Mouse (Mus musculus): ENCODE measurements at regions not wholly inside any gene's neighbourhood (a gene's known extent, or its start where the extent isn't known, plus 50 kb on each side); places are given as distances from the start of the nearest gene placed in this dataset.
A peak's percentile ranks its signal among the peaks of the same experiment; 100 is the strongest.

DNA sequence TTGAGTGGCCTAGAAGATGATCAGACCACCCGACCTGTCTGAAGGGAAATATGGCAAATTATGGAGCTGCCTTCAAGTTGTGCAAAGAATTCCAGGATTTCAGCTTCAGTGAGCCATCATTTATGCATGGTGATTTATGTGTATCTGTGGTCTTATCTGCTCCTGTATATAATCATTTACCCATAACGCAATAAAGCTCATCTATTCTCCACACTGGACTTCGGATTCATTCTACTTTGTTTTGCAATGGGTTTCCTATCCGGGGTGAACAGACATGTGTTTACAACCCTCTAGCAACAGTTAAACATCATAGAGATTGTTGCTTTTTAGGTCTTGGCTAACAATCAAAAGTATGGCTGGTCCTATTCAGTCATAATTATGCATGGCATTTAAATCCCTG is 145.1 kb downstream of the Pcdh10 start:
- no peak for DNase-seq

- DNase-seq = no peak
These were observed 168.9 kb downstream of the Pcdh10 start for GRCm38 (mm10) chr3:45547091-45547490.

GRCm38 (mm10) chr3:45555736-45556135 is 177.5 kb downstream of the Pcdh10 start:
- peak; percentile 10 for DNase-seq

GRCm38 (mm10) chr3:45572995-45573394 is 194.8 kb downstream of the Pcdh10 start:
- no peak for DNase-seq

DNA sequence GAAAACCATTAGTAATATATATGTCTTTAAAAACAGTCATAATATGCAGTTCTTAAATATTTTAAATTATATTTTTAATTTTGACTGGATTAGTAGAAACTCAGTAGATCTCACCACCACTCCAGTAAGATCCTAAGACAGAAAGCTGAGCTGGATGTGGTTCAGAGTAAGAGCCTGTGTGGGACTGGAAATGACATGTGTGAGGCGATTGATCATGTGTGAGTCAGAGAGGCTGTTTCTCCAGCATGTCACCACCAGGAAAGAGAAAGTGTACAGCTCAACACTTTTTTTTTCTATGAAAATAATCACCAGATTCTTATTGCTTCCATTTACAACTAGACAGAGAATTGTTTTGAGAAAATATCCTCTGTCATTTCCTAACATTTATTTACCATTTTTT is 198.8 kb downstream of the Pcdh10 start:
- DNase-seq = no peak

DNA sequence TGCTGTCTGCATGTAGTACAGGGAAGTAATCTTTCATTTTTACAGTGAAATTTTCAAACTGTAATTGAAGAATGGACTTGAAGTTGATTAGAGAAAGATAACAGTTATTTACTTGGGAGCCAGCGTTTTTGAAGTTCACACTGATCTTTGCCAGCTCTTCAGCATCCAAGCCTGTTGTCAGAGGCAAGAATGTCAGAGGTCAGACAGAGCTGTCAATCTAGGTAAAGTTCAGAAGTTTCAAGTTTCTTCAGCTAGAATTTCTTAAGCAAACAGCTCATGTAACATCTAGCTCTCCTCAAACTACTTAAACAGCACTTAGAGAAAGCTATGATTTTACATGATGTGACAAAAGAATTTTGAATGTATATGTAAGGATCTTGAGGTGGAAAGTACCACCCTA is 215.4 kb downstream of the Pcdh10 start:
- no peak for DNase-seq

- no peak for DNase-seq
These were observed 224.1 kb downstream of the Pcdh10 start for GRCm38 (mm10) chr3:45602278-45602677.

DNA sequence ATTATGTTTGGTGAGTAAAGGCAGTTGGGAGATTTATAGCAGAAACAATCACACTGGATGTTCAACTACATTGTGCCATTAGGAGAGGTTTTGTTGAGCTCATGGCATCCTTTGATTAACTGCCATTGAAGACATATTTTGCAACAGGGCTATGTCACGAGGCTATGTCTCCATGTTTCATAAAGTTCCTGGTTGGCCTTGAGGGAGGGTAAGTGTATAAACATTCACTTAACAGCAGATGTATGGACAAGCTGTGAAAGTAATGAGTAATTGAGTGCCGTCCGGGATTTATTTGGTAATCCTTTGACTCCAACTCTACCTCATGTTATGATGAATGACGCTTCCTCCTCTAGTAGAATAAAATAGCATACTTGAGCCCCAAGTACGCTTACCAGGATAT is 225.0 kb downstream of the Pcdh10 start:
- no peak for DNase-seq

DNA sequence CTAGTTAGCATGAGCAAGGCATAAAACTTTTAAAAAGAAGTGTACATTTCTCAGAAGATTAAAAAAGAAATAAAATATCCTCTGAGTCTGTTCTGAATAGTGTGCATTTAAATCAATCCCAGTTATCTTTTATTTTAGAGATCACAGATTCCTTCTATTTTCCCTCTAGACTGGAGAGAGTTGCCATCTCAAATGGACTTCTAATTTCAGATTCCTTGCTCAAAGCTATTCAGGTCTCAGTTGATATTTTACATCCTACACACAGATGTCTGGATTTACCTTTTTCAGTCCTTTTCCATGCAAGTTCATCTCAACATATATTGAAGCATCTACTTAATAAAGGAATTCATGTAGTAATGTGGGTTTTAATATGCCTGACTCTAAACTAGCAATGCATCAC is 242.5 kb downstream of the Pcdh10 start:
- no peak for DNase-seq

- DNase-seq = no peak
These were observed 267.8 kb downstream of the Pcdh10 start for GRCm38 (mm10) chr3:45645856-45646450.

DNA sequence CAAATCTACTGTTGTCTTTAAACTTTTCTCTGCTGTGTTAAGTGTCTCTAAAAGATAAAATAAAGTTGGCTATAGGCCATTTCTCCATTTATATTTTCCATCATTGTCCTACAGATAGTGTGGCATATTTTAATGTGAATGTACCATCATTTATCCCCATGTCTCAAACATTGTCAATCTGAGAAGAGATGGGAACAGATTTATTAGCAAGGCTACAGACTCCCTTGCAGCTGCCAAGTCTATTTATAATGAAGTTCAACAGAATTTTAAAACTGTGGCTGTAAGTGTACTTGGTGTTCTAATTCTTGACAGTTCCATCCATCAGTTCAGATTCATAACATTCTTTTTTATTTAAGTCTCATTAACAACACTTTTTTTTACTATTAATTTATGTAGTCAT is 271.2 kb downstream of the Pcdh10 start:
- DNase-seq = no peak

GRCm38 (mm10) chr3:45657023-45657422 is 278.8 kb downstream of the Pcdh10 start:
- DNase-seq = no peak

GRCm38 (mm10) chr3:45658093-45658776 is 280.0 kb downstream of the Pcdh10 start:
- no peak for DNase-seq

- no peak for DNase-seq
These were observed 280.9 kb downstream of the Pcdh10 start for GRCm38 (mm10) chr3:45659052-45659451.

DNA sequence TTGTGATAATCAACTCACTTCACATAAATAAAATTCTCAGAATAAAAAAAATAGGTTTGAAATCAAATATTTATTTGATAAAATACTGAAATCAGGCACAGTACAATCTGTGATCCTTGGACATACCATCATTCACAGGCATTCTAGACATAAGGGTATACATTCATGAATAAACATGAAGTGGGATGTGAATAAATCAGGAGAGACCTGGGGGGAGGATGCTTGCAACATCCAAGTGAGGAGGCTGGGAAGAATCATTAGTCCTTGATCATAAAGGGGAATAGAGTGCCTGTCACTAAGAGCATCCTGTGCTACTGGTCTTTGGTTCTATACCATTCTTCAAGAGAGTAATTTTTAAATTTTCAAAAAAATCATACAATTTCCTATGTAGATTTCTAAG is 292.2 kb downstream of the Pcdh10 start:
- DNase-seq = no peak

GRCm38 (mm10) chr3:45677672-45678071 is 299.5 kb downstream of the Pcdh10 start:
- no peak for DNase-seq

DNA sequence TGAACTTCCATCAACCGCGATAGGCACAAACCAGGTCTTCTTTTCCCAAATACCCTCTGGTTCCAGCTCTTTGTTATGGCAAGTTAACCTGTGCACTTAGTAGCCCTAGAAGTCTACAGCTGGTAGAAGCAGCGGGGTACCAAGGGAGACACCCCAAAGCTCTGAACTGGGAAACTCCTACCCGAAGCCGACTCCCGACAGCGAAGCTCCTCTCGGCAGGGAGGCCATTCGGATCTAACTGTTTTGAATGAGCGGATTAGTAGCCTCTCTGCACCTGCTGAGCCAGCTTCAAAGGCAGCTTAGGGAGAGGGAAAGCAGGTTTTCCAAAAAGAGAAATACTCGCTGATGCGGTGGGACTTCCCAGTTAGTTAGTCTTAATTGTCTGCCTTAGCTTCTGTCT is 303.2 kb downstream of the Pcdh10 start:
- DNase-seq = no peak

DNA sequence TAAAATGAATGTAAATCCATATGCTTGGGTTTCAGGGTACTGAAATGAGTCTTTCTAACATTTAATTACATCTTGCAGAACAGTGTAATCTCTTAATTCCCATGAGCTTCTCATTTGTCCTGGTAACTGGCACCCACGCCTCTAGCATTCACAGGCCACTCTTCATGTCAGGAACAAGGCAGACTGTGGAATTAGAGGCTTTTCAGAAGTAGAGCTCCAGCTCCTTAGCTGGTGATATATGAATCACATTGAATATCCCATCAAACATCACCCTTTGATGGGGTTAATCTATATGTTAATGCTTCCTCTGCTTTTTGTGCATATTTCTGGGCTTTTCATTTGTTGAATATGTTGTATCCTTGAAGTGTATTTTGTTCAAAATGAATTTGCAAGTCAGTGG is 329.7 kb downstream of the Pcdh10 start:
- DNase-seq = no peak
